Mouse (Mus musculus) myocyte (in vitro differentiated cells): ENCODE measurements at regions not wholly inside any gene's neighbourhood (a gene's known extent, or its start where the extent isn't known, plus 50 kb on each side); places are given as distances from the start of the nearest gene placed in this dataset.

Source experiments
- CEBPB ChIP-seq: IDR thresholded peaks from 2 replicates; pipeline ENCODE4 v1.6.1; 2011; ENCODE audit warnings: mild to moderate bottlenecking, moderate library complexity; ENCODE audit not compliant: poor library complexity, insufficient read depth, severe bottlenecking
- E2F4 ChIP-seq: IDR thresholded peaks from one replicate; pipeline ENCODE4 v1.6.1; 2011; ENCODE audit warnings: mild to moderate bottlenecking, control low read depth, moderate library complexity; ENCODE audit not compliant: insufficient read depth
- MAX ChIP-seq: IDR thresholded peaks from one replicate; pipeline ENCODE4 v1.6.1; 2011; ENCODE audit warnings: low read depth, mild to moderate bottlenecking, control low read depth
- MYOD1 ChIP-seq, 3 experiments: IDR thresholded peaks; one replicate each; pipeline ENCODE4 v1.6.1; 2011; ENCODE audit warnings: control low read depth in 2 of 3, low read depth in 2 of 3, mild to moderate bottlenecking in 2 of 3, moderate library complexity in 1 of 3; ENCODE audit not compliant: insufficient read length in 2 of 3, control insufficient read depth in 1 of 3
- MYOG ChIP-seq, 3 experiments: IDR thresholded peaks; one replicate each; pipeline ENCODE4 v1.6.1; 2011; ENCODE audit warnings: control low read depth in 2 of 3, low read depth in 2 of 3, mild to moderate bottlenecking in 2 of 3; ENCODE audit not compliant: insufficient read length in 2 of 3, control insufficient read depth in 1 of 3, insufficient read depth in 1 of 3
- POLR2A ChIP-seq: IDR thresholded peaks from one replicate; pipeline ENCODE4 v1.6.1; 2011; ENCODE audit warnings: low read depth, mild to moderate bottlenecking, control low read depth, moderate library complexity; ENCODE audit not compliant: insufficient read length
- POLR2AphosphoS2 ChIP-seq: IDR thresholded peaks from one replicate; pipeline ENCODE4 v1.6.1; 2011; ENCODE audit warnings: low read depth, control low read depth; ENCODE audit not compliant: insufficient read length
- REST ChIP-seq: IDR thresholded peaks from one replicate; pipeline ENCODE4 v1.6.1; 2011; ENCODE audit warnings: mild to moderate bottlenecking, control low read depth, moderate library complexity; ENCODE audit not compliant: insufficient read depth, insufficient read length
- SRF ChIP-seq: IDR thresholded peaks from one replicate; pipeline ENCODE4 v1.6.1; 2011; ENCODE audit warnings: low read depth; ENCODE audit not compliant: control insufficient read depth, insufficient read length
- TCF12 ChIP-seq: IDR thresholded peaks from one replicate; pipeline ENCODE4 v1.6.1; 2011; ENCODE audit warnings: mild to moderate bottlenecking, control low read depth; ENCODE audit not compliant: poor library complexity, insufficient read depth, severe bottlenecking
- TCF3 ChIP-seq: IDR thresholded peaks from one replicate; pipeline ENCODE4 v1.6.1; 2011; ENCODE audit warnings: low read depth, control low read depth; ENCODE audit not compliant: insufficient read length
- USF1 ChIP-seq: IDR thresholded peaks from one replicate; pipeline ENCODE4 v1.6.1; 2011; ENCODE audit warnings: low read depth, mild to moderate bottlenecking, control low read depth, moderate library complexity

DNA sequence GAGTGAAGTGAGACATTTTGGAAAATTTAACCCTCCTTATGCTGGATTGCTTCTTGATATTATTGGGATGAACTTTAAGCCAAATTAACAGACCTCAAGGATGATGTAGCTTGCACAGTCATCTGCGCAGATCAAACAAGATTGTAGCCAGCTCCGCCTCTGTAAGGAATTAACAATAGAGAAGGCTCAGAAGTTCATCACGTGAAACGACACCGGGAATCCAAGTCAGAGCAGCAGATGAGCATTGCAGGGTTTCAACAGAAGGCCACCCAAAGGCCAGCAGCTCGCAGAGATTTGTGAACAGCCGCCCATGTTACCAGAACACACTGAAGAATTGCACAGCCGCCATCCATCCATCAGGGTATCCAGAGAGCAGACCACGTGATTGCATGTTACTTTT, 391.1 kb downstream of the Med10 start:
- no peak for TF ChIP-seq POLR2A
- TF ChIP-seq REST = no peak
- TF ChIP-seq TCF12 = no peak
- TF ChIP-seq POLR2AphosphoS2 = no peak
- TF ChIP-seq E2F4 = no peak
- no peak for TF ChIP-seq USF1
- TF ChIP-seq MYOG (IDR thresholded peaks at IDR 0.05; ENCODE audit: control insufficient read depth in 1 of 3, insufficient read depth in 1 of 3, insufficient read length in 2 of 3, low read depth in 2 of 3) = no peak
- TF ChIP-seq MAX = no peak
- TF ChIP-seq MYOD1 (IDR thresholded peaks at IDR 0.05; ENCODE audit: control insufficient read depth in 1 of 3, insufficient read length in 2 of 3, low read depth in 2 of 3) = no peak
- no peak for TF ChIP-seq SRF
- TF ChIP-seq TCF3 = no peak
- no peak for TF ChIP-seq CEBPB
